Comparison of ENCODE assay signal across 27 mouse cellular contexts in genomic region chr1:178876926-178877325, GRCm38 (mm10).
A peak's percentile ranks its signal among the peaks of the same experiment; 100 is the strongest.
DNase-seq lines count a peak whose midpoint lies in the region; ATAC-seq and TF ChIP-seq lines count a peak whose summit lies in the region.
"Had no signal": no experiment of that assay in that cellular context is flagged by ENCODE, and none has a peak within 500 bp of the region (broad histone marks: within the 10 kb centered on the region; RNA-seq: fewer than 3 reads in every experiment).

No protein-coding gene starts in this region.

- no peaks in the 10 kb centered on the region for H3K9me3 ChIP-seq in forebrain, embryonic 14.5 days (replicated peaks; ENCODE audit: control insufficient read depth, low read length)
- H3K9me3 ChIP-seq in forebrain, embryonic 16.5 days (ENCODE audit: control insufficient read depth, low read length) = no peaks in the 10 kb centered on the region
- no peaks in the 10 kb centered on the region for H3K9me3 ChIP-seq in hindbrain, embryonic 16.5 days (ENCODE audit: control insufficient read depth, low read length)
- no peaks in the 10 kb centered on the region for H3K9me3 ChIP-seq in hindbrain, embryonic 11.5 days (ENCODE audit: control insufficient read depth, low read length)
- H3K9me3 ChIP-seq in midbrain, embryonic 14.5 days (ENCODE audit: control insufficient read depth, low read length) = no peaks in the 10 kb centered on the region
- H3K9me3 ChIP-seq in midbrain, embryonic 11.5 days (ENCODE audit: control insufficient read depth, low read length) = no peaks in the 10 kb centered on the region
- no peaks in the 10 kb centered on the region for H3K9me3 ChIP-seq in limb, embryonic 10.5 days (replicated peaks)
- no peaks in the 10 kb centered on the region for H3K9me3 ChIP-seq in stomach, postnatal 0 days (ENCODE audit: control insufficient read depth, low read length)
- H3K9me3 ChIP-seq: embryonic facial prominence, embryonic 10.5 days; embryonic facial prominence, embryonic 13.5 days; heart, embryonic 12.5 days; heart, embryonic 15.5 days; hindbrain, embryonic 12.5 days had no signal

- no peak overlapping the region for H3K4me2 ChIP-seq in forebrain, embryonic 14.5 days (ENCODE audit: low read length)
- no peak overlapping the region for H3K4me2 ChIP-seq in forebrain, embryonic 16.5 days (ENCODE audit: low read length)
- H3K4me2 ChIP-seq in hindbrain, embryonic 16.5 days (ENCODE audit: low read length) = no peak overlapping the region
- no peak overlapping the region for H3K4me2 ChIP-seq in hindbrain, embryonic 11.5 days (replicated peaks; ENCODE audit: low read depth, low read length)
- H3K4me2 ChIP-seq in midbrain, embryonic 14.5 days (ENCODE audit: low read length) = no peak overlapping the region
- H3K4me2 ChIP-seq in midbrain, embryonic 11.5 days = no peak overlapping the region
- no peak overlapping the region for H3K4me2 ChIP-seq in stomach, postnatal 0 days (replicated peaks; ENCODE audit: low read depth)
- H3K4me2 ChIP-seq: embryonic facial prominence, embryonic 13.5 days; heart, embryonic 12.5 days; heart, embryonic 15.5 days; hindbrain, embryonic 12.5 days had no signal

- TF ChIP-seq CTCF in stomach, postnatal 0 days (IDR thresholded peaks at IDR 0.05; ENCODE audit: low read depth) = no peak

- H3K9ac ChIP-seq in forebrain, embryonic 14.5 days (ENCODE audit: low read length) = no peak overlapping the region
- no peak overlapping the region for H3K9ac ChIP-seq in forebrain, embryonic 16.5 days (replicated peaks; ENCODE audit: low read depth, low read length)
- H3K9ac ChIP-seq in hindbrain, embryonic 16.5 days (ENCODE audit: low read depth, low read length) = no peak overlapping the region
- no peak overlapping the region for H3K9ac ChIP-seq in hindbrain, embryonic 11.5 days (ENCODE audit: low read depth, low read length)
- H3K9ac ChIP-seq in midbrain, embryonic 14.5 days (replicated peaks; ENCODE audit: low read length) = no peak overlapping the region
- no peak overlapping the region for H3K9ac ChIP-seq in midbrain, embryonic 11.5 days (ENCODE audit: low read length)
- H3K9ac ChIP-seq in stomach, postnatal 0 days (ENCODE audit: low read length) = no peak overlapping the region
- H3K9ac ChIP-seq: embryonic facial prominence, embryonic 13.5 days; heart, embryonic 12.5 days; heart, embryonic 15.5 days; hindbrain, embryonic 12.5 days had no signal

- no peak for ATAC-seq in forebrain, embryonic 14.5 days
- ATAC-seq in forebrain, embryonic 16.5 days = no peak
- ATAC-seq in hindbrain, embryonic 16.5 days = peak; percentile 30; the same call in 1 of the 2 replicates
- ATAC-seq in hindbrain, embryonic 11.5 days (ENCODE audit: low FRiP score) = no peak
- no peak for ATAC-seq in midbrain, embryonic 14.5 days (ENCODE audit: low FRiP score, low TSS enrichment)
- ATAC-seq in midbrain, embryonic 11.5 days (ENCODE audit: low FRiP score) = no peak
- ATAC-seq in stomach, postnatal 0 days (ENCODE audit: low FRiP score, low TSS enrichment) = no peak
- ATAC-seq: CD4-positive, CD25-positive, alpha-beta regulatory T cell, adult 4 months; intestine, postnatal 0 days had no signal

- H3K27ac ChIP-seq in forebrain, embryonic 14.5 days (ENCODE audit: low read depth, low read length) = no peak overlapping the region
- H3K27ac ChIP-seq in forebrain, embryonic 16.5 days (ENCODE audit: low read length) = no peak overlapping the region
- H3K27ac ChIP-seq in hindbrain, embryonic 16.5 days (ENCODE audit: low read depth, low read length) = no peak overlapping the region
- no peak overlapping the region for H3K27ac ChIP-seq in hindbrain, embryonic 11.5 days (ENCODE audit: low read depth, low read length)
- H3K27ac ChIP-seq in midbrain, embryonic 14.5 days (replicated peaks; ENCODE audit: low read depth, low read length) = no peak overlapping the region
- no peak overlapping the region for H3K27ac ChIP-seq in midbrain, embryonic 11.5 days (ENCODE audit: low read depth, low read length)
- H3K27ac ChIP-seq in limb, embryonic 10.5 days = peak overlapping the region; percentile 39; the same call in 1 of the 2 replicates
- no peak overlapping the region for H3K27ac ChIP-seq in stomach, postnatal 0 days (replicated peaks)
- H3K27ac ChIP-seq: embryonic facial prominence, embryonic 10.5 days; embryonic facial prominence, embryonic 13.5 days; heart, embryonic 15.5 days; hindbrain, embryonic 12.5 days had no signal

- no peak for TF ChIP-seq EP300 in stomach, postnatal 0 days (optimal IDR thresholded peaks at IDR 0.05)

- H3K27me3 ChIP-seq in forebrain, embryonic 14.5 days (replicated peaks; ENCODE audit: control insufficient read depth, insufficient read depth, low read length) = no peaks in the 10 kb centered on the region
- H3K27me3 ChIP-seq in forebrain, embryonic 16.5 days (replicated peaks; ENCODE audit: control insufficient read depth, insufficient read depth, low read length) = no peaks in the 10 kb centered on the region
- no peaks in the 10 kb centered on the region for H3K27me3 ChIP-seq in hindbrain, embryonic 16.5 days (replicated peaks; ENCODE audit: control insufficient read depth, insufficient read depth, low read length)
- no peaks in the 10 kb centered on the region for H3K27me3 ChIP-seq in hindbrain, embryonic 11.5 days (ENCODE audit: control insufficient read depth, insufficient read depth, low read length)
- no peaks in the 10 kb centered on the region for H3K27me3 ChIP-seq in midbrain, embryonic 14.5 days (ENCODE audit: control insufficient read depth, insufficient read depth, low read length)
- no peaks in the 10 kb centered on the region for H3K27me3 ChIP-seq in midbrain, embryonic 11.5 days (ENCODE audit: control insufficient read depth, insufficient read depth, low read length)
- no peaks in the 10 kb centered on the region for H3K27me3 ChIP-seq in limb, embryonic 10.5 days (ENCODE audit: low read depth, poor library complexity, severe bottlenecking)
- H3K27me3 ChIP-seq in stomach, postnatal 0 days (ENCODE audit: control insufficient read depth, insufficient read depth, low read length) = no peaks in the 10 kb centered on the region
- H3K27me3 ChIP-seq: embryonic facial prominence, embryonic 13.5 days; heart, embryonic 12.5 days; heart, embryonic 15.5 days; hindbrain, embryonic 12.5 days had no signal

- WGBS in forebrain, embryonic 14.5 days = 17% methylated on average over 2 of the region's 2 CpGs
- 41% methylated on average over 2 of the region's 2 CpGs for WGBS in forebrain, embryonic 16.5 days
- 52% methylated on average over 2 of the region's 2 CpGs for WGBS in hindbrain, embryonic 16.5 days
- WGBS in hindbrain, embryonic 11.5 days = 58% methylated on average over 2 of the region's 2 CpGs
- 55% methylated on average over 2 of the region's 2 CpGs for WGBS in midbrain, embryonic 14.5 days
- WGBS in midbrain, embryonic 11.5 days = 47% methylated on average over 2 of the region's 2 CpGs
- 56% methylated on average over 2 of the region's 2 CpGs for WGBS in limb, embryonic 10.5 days
- 64% methylated on average over 2 of the region's 2 CpGs for WGBS in stomach, postnatal 0 days

- no peak overlapping the region for H3K4me3 ChIP-seq in forebrain, embryonic 14.5 days (ENCODE audit: low read depth, low read length)
- H3K4me3 ChIP-seq in forebrain, embryonic 16.5 days (replicated peaks; ENCODE audit: low read length) = no peak overlapping the region
- H3K4me3 ChIP-seq in hindbrain, embryonic 16.5 days (ENCODE audit: low read length) = no peak overlapping the region
- H3K4me3 ChIP-seq in hindbrain, embryonic 11.5 days (ENCODE audit: low read depth, low read length) = no peak overlapping the region
- H3K4me3 ChIP-seq in midbrain, embryonic 14.5 days (replicated peaks; ENCODE audit: low read depth, low read length) = no peak overlapping the region
- no peak overlapping the region for H3K4me3 ChIP-seq in midbrain, embryonic 11.5 days (ENCODE audit: low read depth, low read length)
- H3K4me3 ChIP-seq in limb, embryonic 10.5 days = no peak overlapping the region
- H3K4me3 ChIP-seq in stomach, postnatal 0 days (ENCODE audit: low read depth, low read length) = no peak overlapping the region
- H3K4me3 ChIP-seq: embryonic facial prominence, embryonic 10.5 days; embryonic facial prominence, embryonic 13.5 days; erythroblast, embryonic 14.5 days; heart, embryonic 12.5 days; heart, embryonic 15.5 days; hindbrain, embryonic 12.5 days had no signal

- DNase-seq in forebrain, embryonic 14.5 days (ENCODE audit: low spot score) = peak; percentile 59
- DNase-seq in hindbrain, embryonic 11.5 days (ENCODE audit: low spot score) = no peak
- peak; percentile 41 for DNase-seq in midbrain, embryonic 14.5 days
- no peak for DNase-seq in midbrain, embryonic 11.5 days (ENCODE audit: low spot score, missing footprints)
- DNase-seq in limb, embryonic 10.5 days (ENCODE audit: low spot score) = no peak
- no peak for DNase-seq in stomach, postnatal 0 days (ENCODE audit: low spot score)
- DNase-seq: adrenal gland, adult 2 months; adrenal gland, postnatal 14 days; cerebellum, adult 11-12 months; cerebellum, adult 8-10 months; cerebellum, postnatal 10 days; cerebellum, postnatal 36 days; embryo, embryonic 11 days; gastrocnemius, postnatal 25 days; heart, adult 18-20 months; heart, postnatal 10 days; heart, postnatal 36 days had no signal

- H3K36me3 ChIP-seq in forebrain, embryonic 14.5 days (ENCODE audit: control insufficient read depth, insufficient read depth, low read length) = no peaks in the 10 kb centered on the region
- H3K36me3 ChIP-seq in forebrain, embryonic 16.5 days (ENCODE audit: control insufficient read depth, insufficient read depth) = no peaks in the 10 kb centered on the region
- H3K36me3 ChIP-seq in hindbrain, embryonic 16.5 days (ENCODE audit: control insufficient read depth, insufficient read depth, low read length) = no peaks in the 10 kb centered on the region
- no peaks in the 10 kb centered on the region for H3K36me3 ChIP-seq in hindbrain, embryonic 11.5 days (ENCODE audit: control insufficient read depth, insufficient read depth, low read length)
- peaks cover 7% of the 10 kb centered on the region; the same call in 1 of the 2 replicates for H3K36me3 ChIP-seq in midbrain, embryonic 14.5 days (ENCODE audit: control insufficient read depth, insufficient read depth, low read length)
- H3K36me3 ChIP-seq in midbrain, embryonic 11.5 days (ENCODE audit: control insufficient read depth, insufficient read depth, low read length) = no peaks in the 10 kb centered on the region
- peaks cover 78% of the 10 kb centered on the region for H3K36me3 ChIP-seq in limb, embryonic 10.5 days
- H3K36me3 ChIP-seq in stomach, postnatal 0 days (ENCODE audit: control insufficient read depth, insufficient read depth, low read length) = no peaks in the 10 kb centered on the region

- H3K4me1 ChIP-seq in forebrain, embryonic 14.5 days (ENCODE audit: control insufficient read depth, insufficient read depth, low read length) = no peaks in the 10 kb centered on the region
- no peaks in the 10 kb centered on the region for H3K4me1 ChIP-seq in forebrain, embryonic 16.5 days (replicated peaks; ENCODE audit: control insufficient read depth, insufficient read depth, low read length)
- H3K4me1 ChIP-seq in hindbrain, embryonic 16.5 days (ENCODE audit: control insufficient read depth, insufficient read depth, low read depth, low read length) = no peaks in the 10 kb centered on the region
- H3K4me1 ChIP-seq in hindbrain, embryonic 11.5 days (replicated peaks; ENCODE audit: control insufficient read depth, insufficient read depth, low read length) = no peaks in the 10 kb centered on the region
- no peaks in the 10 kb centered on the region for H3K4me1 ChIP-seq in midbrain, embryonic 14.5 days (ENCODE audit: control insufficient read depth, insufficient read depth, low read length)
- no peaks in the 10 kb centered on the region for H3K4me1 ChIP-seq in midbrain, embryonic 11.5 days (ENCODE audit: control insufficient read depth, insufficient read depth, low read length)
- peaks cover 52% of the 10 kb centered on the region for H3K4me1 ChIP-seq in limb, embryonic 10.5 days
- no peaks in the 10 kb centered on the region for H3K4me1 ChIP-seq in stomach, postnatal 0 days (replicated peaks; ENCODE audit: control insufficient read depth, insufficient read depth)
- H3K4me1 ChIP-seq: heart, embryonic 15.5 days; hindbrain, embryonic 12.5 days had no signal

Comparison
In these comparisons a context has a peak if more than half of its experiments do, and no peak if none do; other contexts are left out.
1. DNase-seq: peak in forebrain, embryonic 14.5 days (single experiment) and midbrain, embryonic 14.5 days (single experiment); none in hindbrain, embryonic 11.5 days (single experiment), midbrain, embryonic 11.5 days (single experiment), limb, embryonic 10.5 days (single experiment) and stomach, postnatal 0 days (single experiment).